Mouse (Mus musculus) effector memory CD4-positive, alpha-beta T cell, adult 7 months (primary cell): ENCODE data around the gene Secisbp2. TPM values are rescaled to one million over a fixed set of nuclear protein-coding genes. Genes with fewer than 3 reads are reported as not detected.

Experiments
- polyA plus RNA-seq: library from polyadenylated mRNA; unstranded; fragments of 100-300 nt; shearing (Covaris generic); gene quantifications from one replicate; pipeline ENCODE4 v1.2.1, GENCODE M21; 2017

The Secisbp2 gene
- 42.6 TPM for polyA plus RNA-seq

DNA sequence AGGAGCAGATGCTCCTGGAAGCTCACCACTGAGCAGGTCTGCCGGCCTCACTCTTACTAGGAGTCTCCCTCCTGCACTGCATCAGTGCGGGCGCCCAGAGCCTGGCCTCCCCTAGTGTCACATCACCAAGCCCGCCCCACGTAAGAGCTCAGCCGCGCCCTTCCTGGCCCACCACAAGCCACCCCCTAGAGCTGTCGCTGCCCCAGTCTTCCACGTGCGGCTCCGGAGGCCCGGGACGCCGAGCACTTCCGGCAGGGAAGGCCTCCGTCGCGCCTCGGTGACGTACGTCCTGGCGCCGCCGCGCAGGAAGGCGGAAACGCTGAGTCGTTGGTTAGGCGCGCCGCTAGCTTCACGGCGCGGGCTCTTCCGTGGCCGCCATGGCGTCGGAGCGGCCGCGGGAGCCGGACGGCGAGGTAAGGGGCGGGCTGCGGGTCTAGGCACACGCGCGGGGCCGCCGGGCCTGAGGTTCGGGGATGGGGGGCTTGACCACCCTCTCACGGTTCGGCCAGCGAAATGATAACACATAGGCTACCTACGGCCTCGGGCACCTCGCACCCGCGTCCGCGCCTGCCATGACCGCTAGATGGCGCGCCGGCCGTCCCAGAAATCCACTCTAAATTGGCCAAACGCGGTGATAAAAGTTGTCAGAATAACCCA is at the start of gene Secisbp2:
Gene Secisbp2, plus strand, starts transcription at position 290 of the 657 bp plus-strand sequence.

DNA sequence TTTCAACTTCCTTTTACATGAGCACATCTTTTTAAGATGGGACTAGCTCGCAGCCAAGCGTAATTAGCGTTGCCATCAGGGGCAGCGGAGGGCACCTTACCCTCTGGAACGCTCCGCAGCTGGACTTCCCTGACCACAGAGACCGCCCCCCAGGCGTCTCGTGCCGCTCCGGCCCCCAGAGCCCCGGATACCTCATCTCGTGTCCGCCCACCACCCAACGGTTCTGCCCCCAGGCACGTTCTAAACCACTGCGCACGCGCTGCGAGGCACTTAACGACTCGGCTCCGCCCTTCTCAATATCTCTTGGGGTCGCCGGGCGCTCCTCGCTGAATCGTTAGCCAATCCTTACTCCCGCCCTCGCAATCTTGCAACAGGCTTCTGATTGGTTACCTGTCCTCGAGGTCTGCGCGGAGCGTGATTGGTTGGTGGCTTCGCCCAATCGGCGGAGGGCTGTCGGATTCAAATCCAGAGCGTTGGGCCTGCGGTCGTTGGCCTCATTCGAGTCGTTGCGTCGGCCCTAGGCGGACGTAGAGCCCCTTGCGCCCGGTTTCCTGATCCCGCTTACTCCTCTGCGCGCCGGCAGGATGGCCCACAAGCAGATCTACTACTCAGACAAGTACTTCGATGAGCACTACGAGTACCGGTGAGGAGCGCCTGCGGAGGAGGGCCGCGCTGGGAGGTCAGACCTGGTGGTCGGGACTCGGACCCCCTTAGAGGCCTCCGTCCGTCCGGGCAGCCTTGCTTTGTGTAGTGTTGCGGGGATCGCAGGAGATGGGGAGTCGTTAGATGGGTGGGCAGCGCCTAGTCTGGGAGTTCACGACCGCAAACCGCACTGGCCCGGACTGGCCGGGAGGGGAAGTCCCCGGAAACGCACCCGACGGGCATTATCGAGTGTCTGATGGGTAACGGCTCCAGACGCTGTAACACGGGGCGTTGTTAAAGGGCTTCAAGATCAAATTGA is 6.4 kb upstream of the Secisbp2 start, which contains the start of gene Cks2:
Gene Cks2, plus strand, starts transcription at position 404 of the 961 bp plus-strand sequence.

Other genes with a start within 250 kb of the Secisbp2 start
- not detected for gene S1pr3, start 243.1 kb upstream of the Secisbp2 start, polyA plus RNA-seq
- 0.23 TPM for gene Shc3, start 82.3 kb upstream of the Secisbp2 start, polyA plus RNA-seq
- gene Cks2, start 6.5 kb upstream of the Secisbp2 start, polyA plus RNA-seq: 212 TPM
- gene Sema4d, start 142.1 kb downstream of the Secisbp2 start, polyA plus RNA-seq: 156 TPM
- gene Gadd45g, start 195.0 kb downstream of the Secisbp2 start, polyA plus RNA-seq: 5.3 TPM